Mouse (Mus musculus) liver (tissue): Measurements from ENCODE around the gene Ptpdc1.

Experiments used
- DNase-seq: peaks from one replicate; pipeline ENCODE4 v3.0.0-alpha.2; 2020; ENCODE audit warnings: mixed read lengths

Gene Ptpdc1

DNA sequence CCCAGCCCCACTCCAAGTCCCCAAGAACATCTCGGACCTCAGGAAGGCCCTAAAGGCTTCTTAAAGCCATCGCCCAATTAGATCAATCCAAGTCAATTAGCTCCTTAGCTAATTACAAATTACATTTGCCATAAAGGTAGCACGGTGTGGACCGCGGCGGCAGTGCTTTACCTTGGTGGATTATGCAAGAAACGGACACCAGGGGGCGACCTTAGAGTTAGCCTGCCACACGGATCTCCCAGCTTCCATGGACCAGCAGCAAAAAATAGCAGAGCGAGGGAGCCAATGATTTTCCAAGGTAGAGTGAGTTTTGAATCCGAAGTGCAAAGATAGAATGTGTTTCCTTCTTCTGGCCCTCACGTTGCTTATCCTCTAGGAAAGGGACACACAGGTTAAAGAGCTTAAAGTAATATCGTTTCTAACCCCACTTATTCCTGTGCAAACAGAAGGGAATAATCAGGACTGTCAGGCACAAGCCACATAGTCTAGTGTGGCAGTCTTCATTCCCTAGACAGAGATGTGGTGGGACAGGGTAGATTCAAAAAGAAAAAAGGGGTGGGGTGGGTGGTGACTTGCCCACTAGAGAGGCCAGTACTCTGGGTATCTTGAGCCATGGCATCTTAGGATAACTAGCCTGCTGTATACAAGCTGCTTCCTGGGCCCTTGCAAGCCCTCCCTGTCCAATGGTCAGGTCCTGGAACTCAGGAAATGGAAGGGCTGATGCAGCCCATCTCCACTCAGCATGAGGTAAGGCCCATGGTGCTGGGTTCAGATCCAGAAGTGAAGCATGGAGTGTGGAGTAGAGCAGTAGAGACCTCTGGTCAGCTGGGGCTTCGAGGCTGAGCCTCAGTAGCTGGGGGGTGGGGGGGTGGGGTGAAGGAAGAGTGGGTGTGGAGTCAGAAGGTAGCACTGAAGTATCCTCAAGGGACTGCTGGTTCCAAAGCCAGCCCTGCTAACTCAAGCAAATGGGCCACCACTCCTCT is 28.6 kb upstream of the Ptpdc1 start:
- DNase-seq: peak; percentile 62

GRCm38 (mm10) chr13:48651132-48652065 is 25.9 kb upstream of the Ptpdc1 start:
- peak; percentile 65 for DNase-seq

- DNase-seq: peak; percentile 43
These were observed 25.2 kb upstream of the Ptpdc1 start for GRCm38 (mm10) chr13:48650615-48651014.

GRCm38 (mm10) chr13:48646696-48647095 is 21.2 kb upstream of the Ptpdc1 start:
- DNase-seq: no peak

- DNase-seq: no peak
These were observed 18.5 kb upstream of the Ptpdc1 start for GRCm38 (mm10) chr13:48643991-48644390.

GRCm38 (mm10) chr13:48643072-48643471 is 17.6 kb upstream of the Ptpdc1 start:
- DNase-seq: no peak

DNA sequence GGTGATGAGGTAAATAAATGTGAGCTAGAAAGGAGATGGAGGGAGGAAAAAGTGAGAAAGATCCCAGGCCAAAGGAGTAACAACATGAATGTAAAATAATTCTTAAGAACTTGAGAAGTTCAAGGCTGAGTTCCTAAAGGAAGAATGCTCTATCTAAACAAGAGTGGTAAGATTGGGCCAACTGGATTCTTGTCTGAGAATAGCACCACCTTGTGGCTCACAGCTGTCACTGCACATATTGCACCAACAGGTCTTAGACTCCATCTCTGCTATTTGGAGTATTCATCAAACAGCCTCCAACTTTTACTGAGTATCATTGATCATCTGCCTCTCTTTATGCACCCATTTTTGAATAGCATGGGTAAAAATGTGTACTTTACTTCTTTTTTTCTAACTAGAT is 14.1 kb upstream of the Ptpdc1 start:
- peak; percentile 28 for DNase-seq

DNA sequence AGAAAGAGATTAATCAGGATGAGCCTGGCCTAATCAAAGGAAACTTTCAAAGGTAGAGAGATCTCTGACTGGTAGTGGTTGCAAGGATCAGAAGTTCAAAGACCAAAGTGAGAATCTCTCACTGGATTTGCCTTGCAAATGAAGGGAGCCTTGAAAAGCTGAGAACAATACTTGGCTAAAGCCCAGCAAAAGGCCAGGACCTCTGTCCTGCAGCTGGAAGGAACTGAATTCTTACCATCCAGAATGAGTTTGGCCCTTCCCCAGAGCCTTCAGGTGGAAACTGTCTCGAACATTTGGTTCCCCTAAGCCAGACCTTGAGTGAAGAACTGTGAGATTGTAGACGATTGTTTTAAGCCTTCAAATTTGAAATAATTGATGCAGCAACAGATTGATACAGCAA is 12.2 kb upstream of the Ptpdc1 start:
- DNase-seq: no peak

DNA sequence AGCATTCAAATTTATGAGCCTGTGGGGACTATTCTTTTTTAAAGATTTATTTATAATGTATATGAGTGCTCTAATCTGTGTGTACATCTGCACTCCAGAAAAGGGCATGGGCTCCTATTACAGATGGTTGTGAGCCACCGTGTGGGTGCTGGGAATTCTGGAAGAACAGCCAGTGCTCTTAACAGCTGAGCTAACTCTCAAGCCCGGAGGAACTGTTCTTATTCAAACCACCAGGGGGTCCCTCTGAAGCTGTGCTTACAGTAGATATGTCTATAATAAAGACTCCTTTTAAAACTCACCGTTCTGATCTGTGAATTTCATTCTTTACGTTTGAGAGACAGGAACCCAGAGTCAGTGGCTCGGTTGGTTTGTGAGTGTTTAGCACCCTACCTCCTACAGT is 6.2 kb upstream of the Ptpdc1 start:
- DNase-seq: no peak

GRCm38 (mm10) chr13:48624968-48625398 is 481 bp downstream of the Ptpdc1 start:
- DNase-seq: no peak

DNA sequence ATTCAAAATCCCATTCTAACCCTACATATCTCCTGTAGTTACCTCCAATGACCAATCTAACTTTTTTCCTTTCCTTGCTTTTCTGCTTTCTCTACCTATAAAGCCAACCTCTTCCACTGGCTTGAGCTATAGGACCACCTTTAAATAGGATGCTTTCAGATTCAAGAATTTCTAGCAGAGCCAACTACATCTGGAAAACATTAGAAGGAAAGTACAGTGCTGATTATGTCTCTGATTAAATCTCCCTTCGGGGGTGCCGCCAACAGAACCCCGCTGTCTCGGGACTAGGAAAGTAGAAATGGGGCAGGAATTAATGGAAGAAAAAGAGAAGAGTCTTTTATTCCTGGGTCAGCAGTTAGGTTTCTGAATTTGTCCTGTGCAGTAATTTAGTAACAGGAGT is 6.6 kb downstream of the Ptpdc1 start:
- DNase-seq: no peak

DNA sequence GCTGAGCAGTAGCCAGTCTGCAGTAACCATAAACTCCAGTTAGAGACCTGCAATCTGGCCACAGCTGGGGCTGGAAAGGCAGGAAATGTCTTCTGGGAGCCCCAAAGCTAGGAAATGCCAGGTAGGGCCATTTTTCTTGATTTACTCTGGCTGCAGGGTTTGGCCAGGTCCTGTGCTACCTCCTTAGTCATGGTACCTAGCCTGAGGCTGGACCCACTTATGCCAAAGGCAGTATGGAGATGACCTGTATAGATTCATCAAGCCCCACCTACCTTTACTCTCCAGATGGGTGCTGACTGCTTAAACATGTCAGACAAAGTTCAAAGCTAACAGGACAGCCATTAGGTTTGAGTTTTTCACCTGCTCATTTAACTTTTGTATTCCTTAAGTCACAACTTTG is 7.7 kb downstream of the Ptpdc1 start:
- no peak for DNase-seq

- DNase-seq: no peak
These were observed 10.9 kb downstream of the Ptpdc1 start for GRCm38 (mm10) chr13:48614525-48614924.

GRCm38 (mm10) chr13:48609106-48609505 is 16.4 kb downstream of the Ptpdc1 start:
- DNase-seq: no peak

DNA sequence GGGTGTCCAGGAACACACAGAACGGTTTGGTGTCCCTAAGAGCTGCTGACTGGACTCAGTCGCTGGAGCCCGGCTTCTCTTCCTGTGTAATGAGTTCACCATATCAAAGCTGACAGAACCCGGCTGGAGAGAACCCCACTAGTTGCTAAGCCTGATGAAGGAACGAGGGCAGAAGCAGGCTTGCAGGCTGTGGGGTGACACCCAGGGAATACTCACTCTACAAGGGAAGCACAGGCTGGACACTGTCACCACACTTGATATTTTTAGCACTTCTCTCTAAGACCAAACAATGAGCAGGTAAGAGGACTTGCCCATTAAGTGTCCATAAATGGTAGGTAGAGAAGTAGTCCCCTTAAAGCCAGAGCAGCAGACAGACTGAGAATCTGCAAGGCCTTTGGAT is 20.9 kb downstream of the Ptpdc1 start:
- DNase-seq: no peak

DNA sequence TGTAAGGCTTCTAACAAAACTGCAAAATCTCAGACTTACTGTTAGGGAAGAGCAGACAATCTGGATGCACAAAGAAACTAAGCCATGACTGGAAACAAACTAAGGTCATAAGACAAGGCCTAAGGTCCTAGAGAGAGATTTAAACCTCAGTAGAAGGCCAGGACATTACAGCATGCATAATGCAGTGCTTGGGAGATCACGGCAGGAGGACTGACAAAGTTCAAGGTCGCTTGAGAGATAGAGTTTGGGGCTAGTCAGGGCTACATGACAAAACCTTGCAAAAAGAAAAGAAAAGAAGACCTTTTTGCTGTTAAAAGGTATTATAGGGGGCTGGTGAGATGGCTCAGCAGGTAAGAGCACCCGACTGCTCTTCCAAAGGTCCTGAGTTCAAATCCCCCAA is 22.2 kb downstream of the Ptpdc1 start:
- DNase-seq: no peak

DNA sequence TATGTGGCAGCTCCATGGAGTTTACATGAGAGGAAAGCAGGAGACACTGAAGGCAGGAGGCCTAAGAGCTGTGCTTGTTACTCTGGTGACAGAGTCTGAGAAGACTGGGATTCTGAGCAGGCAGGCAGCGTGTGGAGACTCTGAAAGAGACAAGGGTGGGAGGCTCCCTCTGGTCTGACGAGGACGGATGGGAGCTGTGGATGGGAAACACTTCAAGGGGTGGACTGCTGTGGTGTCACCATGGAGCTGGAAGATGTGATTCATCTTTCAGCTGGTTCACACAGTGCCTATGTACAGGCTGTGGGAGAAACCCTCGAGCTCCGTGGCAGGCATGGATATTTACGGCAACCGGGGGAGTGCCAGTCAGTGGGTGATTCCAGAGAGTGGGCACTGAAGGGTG is 30.9 kb downstream of the Ptpdc1 start:
- DNase-seq: no peak

GRCm38 (mm10) chr13:48594031-48594430 is 31.4 kb downstream of the Ptpdc1 start:
- no peak for DNase-seq

- no peak for DNase-seq
These were observed 32.3 kb downstream of the Ptpdc1 start for GRCm38 (mm10) chr13:48593181-48593580.

DNA sequence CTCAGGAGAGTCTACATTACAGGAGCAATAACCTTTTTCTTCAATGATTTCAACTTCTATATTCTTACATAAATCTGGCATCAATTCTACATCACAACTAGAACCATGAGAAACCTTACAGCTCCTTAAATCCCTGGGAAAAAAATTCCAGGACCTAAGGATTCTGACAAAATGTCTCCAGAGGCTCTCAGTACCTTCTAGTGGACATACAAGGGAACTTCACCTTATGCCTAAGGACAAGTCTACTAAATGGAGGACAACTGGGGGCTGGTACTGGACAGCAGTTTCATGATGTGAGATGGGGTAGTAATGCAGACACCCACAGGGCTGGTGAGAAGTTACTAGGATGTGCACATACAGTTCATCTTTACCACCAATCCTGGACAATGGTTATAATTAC is 34.7 kb downstream of the Ptpdc1 start:
- DNase-seq: no peak

- DNase-seq: no peak
These were observed 38.1 kb downstream of the Ptpdc1 start for GRCm38 (mm10) chr13:48587354-48587753.

DNA sequence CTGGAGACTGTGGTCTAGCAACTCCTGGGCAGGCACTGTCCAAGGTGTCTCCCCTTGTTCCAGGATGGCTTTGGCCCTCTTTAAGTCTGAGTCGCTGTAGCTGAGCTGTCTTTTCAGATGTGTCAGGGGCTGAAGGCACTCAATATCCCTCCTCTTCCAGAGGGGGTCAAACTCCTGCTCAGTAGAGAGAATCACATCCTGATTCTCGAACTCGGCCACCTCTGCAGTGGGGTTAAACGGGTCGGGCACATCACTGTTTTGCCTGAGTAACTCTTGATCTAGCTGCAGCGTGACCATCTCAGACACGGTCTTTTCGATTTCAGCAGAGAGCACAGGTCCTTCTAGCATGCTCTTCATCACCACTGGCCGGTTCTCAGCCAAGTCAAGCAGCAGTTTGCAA is 39.0 kb downstream of the Ptpdc1 start:
- no peak for DNase-seq

DNA sequence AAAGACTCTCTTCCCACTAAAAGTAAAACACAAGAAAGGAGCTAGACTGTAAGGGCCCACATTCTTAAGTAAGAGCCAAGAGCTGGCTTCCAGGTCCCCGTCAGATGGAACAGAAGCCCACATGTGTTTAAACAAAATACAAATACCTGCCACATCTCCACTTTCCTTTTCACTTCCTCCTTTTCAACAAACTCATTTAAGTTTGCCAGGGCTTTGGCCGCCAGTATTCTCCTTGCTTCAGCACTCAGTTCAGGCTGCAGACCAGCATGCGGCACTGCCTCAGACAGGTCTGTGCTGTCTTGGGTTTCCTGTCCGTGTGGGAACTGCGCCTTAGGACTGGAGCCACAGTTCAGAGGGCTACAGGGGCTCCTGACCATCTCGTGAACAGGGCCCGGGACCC is 39.7 kb downstream of the Ptpdc1 start:
- no peak for DNase-seq
